Mouse (Mus musculus) ES-Bruce4 (cell line): Measurements from ENCODE around the gene Hdac9. TPM values are rescaled to one million over a fixed set of nuclear protein-coding genes. Genes with fewer than 3 reads are reported as not detected.

Experiments
- H3K27ac ChIP-seq: 2 replicates; pipeline ENCODE4 v1.5.1; 2012; ENCODE audit warnings: low read length, inconsistent platforms; ENCODE audit not compliant: insufficient read depth
- H3K27me3 ChIP-seq: 2 replicates; pipeline ENCODE4 v1.6.1; 2012; ENCODE audit warnings: mild to moderate bottlenecking, low read length, inconsistent platforms; ENCODE audit not compliant: control insufficient read depth, poor library complexity, insufficient read depth, severe bottlenecking
- H3K36me3 ChIP-seq: 2 replicates; pipeline ENCODE4 v1.6.1; 2012; ENCODE audit warnings: inconsistent platforms, mild to moderate bottlenecking, low read length, moderate library complexity; ENCODE audit not compliant: control insufficient read depth, poor library complexity, insufficient read depth, severe bottlenecking
- H3K4me1 ChIP-seq: one replicate; pipeline ENCODE4 v1.8.1; 2011; ENCODE audit warnings: low read length; ENCODE audit not compliant: control insufficient read depth, insufficient read depth
- H3K4me3 ChIP-seq: 2 replicates; pipeline ENCODE4 v1.5.1; 2011; ENCODE audit warnings: low read depth, mild to moderate bottlenecking, low read length
- H3K9ac ChIP-seq: 2 replicates; pipeline ENCODE4 v1.6.1; 2012; ENCODE audit warnings: low read depth, mild to moderate bottlenecking, inconsistent platforms; ENCODE audit not compliant: poor library complexity, severe bottlenecking
- H3K9me3 ChIP-seq: replicated peaks from 2 replicates; pipeline ENCODE4 v1.6.1; 2012; ENCODE audit warnings: mild to moderate bottlenecking, low read length, inconsistent platforms; ENCODE audit not compliant: control insufficient read depth, poor library complexity, insufficient read depth, severe bottlenecking
- CTCF ChIP-seq: IDR thresholded peaks from one replicate; pipeline ENCODE4 v1.8.1; 2011; ENCODE audit warnings: low read depth, low read length
- EP300 ChIP-seq: IDR thresholded peaks from 2 replicates; pipeline ENCODE4 v1.6.1; 2011; ENCODE audit warnings: low read depth, low read length; ENCODE audit not compliant: insufficient read depth
- POLR2A ChIP-seq: IDR thresholded peaks from one replicate; pipeline ENCODE4 v1.8.1; 2011; ENCODE audit warnings: low read length; ENCODE audit not compliant: insufficient read depth
- polyA plus RNA-seq: library from polyadenylated mRNA; stranded (reverse); fragments of >200 nt; gene quantifications from 2 replicates; pipeline ENCODE4 v1.2.4, GENCODE M21; 2011; ENCODE audit warnings: low read depth; ENCODE audit not compliant: missing spikeins, insufficient read depth, insufficient read length

Hdac9 gene
- polyA plus RNA-seq, 1 experiment, result 1.6 TPM

GRCm38 (mm10) chr12:34803721-34804120 is 113.2 kb downstream of the Hdac9 start:
- Histone ChIP-seq H3K4me1 (no peaks in the 10 kb centered on the region), H3K9ac (no peak overlapping the region), H3K9me3 (no peaks in the 10 kb centered on the region), H3K4me3 (no peak overlapping the region), H3K27ac (no peak overlapping the region), H3K36me3 (no peaks in the 10 kb centered on the region), H3K27me3 (no peaks in the 10 kb centered on the region)
- TF ChIP-seq CTCF, result no peak

GRCm38 (mm10) chr12:34802308-34802707 is 114.6 kb downstream of the Hdac9 start:
- Histone ChIP-seq H3K4me1 (no peaks in the 10 kb centered on the region), H3K9ac (no peak overlapping the region), H3K27ac (no peak overlapping the region), H3K4me3 (no peak overlapping the region), H3K9me3 (no peaks in the 10 kb centered on the region), H3K27me3 (no peaks in the 10 kb centered on the region), H3K36me3 (no peaks in the 10 kb centered on the region)
- TF ChIP-seq CTCF (no peak), EP300 (no peak), POLR2A (no peak)

GRCm38 (mm10) chr12:34801752-34802151 is 115.1 kb downstream of the Hdac9 start:
- Histone ChIP-seq H3K36me3 (no peaks in the 10 kb centered on the region), H3K27me3 (no peaks in the 10 kb centered on the region), H3K4me3 (no peak overlapping the region), H3K27ac (no peak overlapping the region), H3K9me3 (no peaks in the 10 kb centered on the region), H3K4me1 (no peaks in the 10 kb centered on the region), H3K9ac (no peak overlapping the region)
- TF ChIP-seq CTCF, result no peak
- no peak for TF ChIP-seq EP300

- no peak for TF ChIP-seq POLR2A
These were observed 119.5 kb downstream of the Hdac9 start for GRCm38 (mm10) chr12:34797389-34797788.

GRCm38 (mm10) chr12:34795487-34795886 is 121.4 kb downstream of the Hdac9 start:
- Histone ChIP-seq H3K4me1 (no peaks in the 10 kb centered on the region), H3K27me3 (no peaks in the 10 kb centered on the region), H3K9ac (no peak overlapping the region), H3K4me3 (no peak overlapping the region), H3K27ac (no peak overlapping the region), H3K36me3 (no peaks in the 10 kb centered on the region), H3K9me3 (no peaks in the 10 kb centered on the region; the same call in 1 of the 2 replicates)
- TF ChIP-seq EP300 (no peak), CTCF (no peak), POLR2A (no peak)

More at GRCm38 (mm10) chr12:34797389-34797788, 119.5 kb downstream of the Hdac9 start:
- Histone ChIP-seq H3K4me1 (no peaks in the 10 kb centered on the region), H3K27me3 (no peaks in the 10 kb centered on the region), H3K27ac (no peak overlapping the region), H3K36me3 (no peaks in the 10 kb centered on the region), H3K9ac (no peak overlapping the region), H3K4me3 (no peak overlapping the region), H3K9me3 (no peaks in the 10 kb centered on the region)

- Histone ChIP-seq H3K9ac (no peak overlapping the region), H3K36me3 (no peaks in the 10 kb centered on the region), H3K27ac (no peak overlapping the region), H3K4me1 (no peaks in the 10 kb centered on the region), H3K9me3 (no peaks in the 10 kb centered on the region; the same call in 1 of the 2 replicates), H3K27me3 (no peaks in the 10 kb centered on the region), H3K4me3 (no peak overlapping the region)
- TF ChIP-seq EP300 (no peak), CTCF (no peak), POLR2A (no peak)
These were observed 124.8 kb downstream of the Hdac9 start for GRCm38 (mm10) chr12:34792113-34792452.
